Mouse (Mus musculus): ENCODE results near the gene Med14.

DNA sequence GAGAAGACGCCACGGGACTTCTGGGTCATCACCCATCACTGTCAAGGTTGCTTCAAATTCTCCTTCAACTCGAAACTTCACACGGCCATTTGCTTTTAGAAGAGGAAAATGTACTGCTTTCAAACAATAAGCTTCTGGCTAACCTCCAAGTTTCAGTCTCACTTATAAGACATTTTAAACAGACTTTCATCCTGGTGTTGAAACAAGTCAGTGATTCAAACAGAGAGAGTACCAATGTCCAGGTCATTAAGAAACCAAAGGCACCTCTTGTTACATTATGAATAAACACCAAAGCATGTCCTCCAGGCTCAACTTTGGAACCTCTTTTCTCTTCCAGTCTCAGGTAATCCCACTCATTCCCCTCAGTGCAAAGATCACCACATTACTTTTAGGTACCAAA, 14.0 kb downstream of the Med14 start:
- TF ChIP-seq CTCF (IDR thresholded peaks at IDR 0.05; ENCODE audit: borderline replicate concordance, insufficient read depth, low read length) = no peak
- TF ChIP-seq POLR2A (IDR thresholded peaks at IDR 0.05; ENCODE audit: low read depth, low read length) = no peak

Measured in embryonic fibroblast, embryonic 13.5 days (primary cell).